Mouse (Mus musculus): ENCODE results near the gene Lclat1.

DNA sequence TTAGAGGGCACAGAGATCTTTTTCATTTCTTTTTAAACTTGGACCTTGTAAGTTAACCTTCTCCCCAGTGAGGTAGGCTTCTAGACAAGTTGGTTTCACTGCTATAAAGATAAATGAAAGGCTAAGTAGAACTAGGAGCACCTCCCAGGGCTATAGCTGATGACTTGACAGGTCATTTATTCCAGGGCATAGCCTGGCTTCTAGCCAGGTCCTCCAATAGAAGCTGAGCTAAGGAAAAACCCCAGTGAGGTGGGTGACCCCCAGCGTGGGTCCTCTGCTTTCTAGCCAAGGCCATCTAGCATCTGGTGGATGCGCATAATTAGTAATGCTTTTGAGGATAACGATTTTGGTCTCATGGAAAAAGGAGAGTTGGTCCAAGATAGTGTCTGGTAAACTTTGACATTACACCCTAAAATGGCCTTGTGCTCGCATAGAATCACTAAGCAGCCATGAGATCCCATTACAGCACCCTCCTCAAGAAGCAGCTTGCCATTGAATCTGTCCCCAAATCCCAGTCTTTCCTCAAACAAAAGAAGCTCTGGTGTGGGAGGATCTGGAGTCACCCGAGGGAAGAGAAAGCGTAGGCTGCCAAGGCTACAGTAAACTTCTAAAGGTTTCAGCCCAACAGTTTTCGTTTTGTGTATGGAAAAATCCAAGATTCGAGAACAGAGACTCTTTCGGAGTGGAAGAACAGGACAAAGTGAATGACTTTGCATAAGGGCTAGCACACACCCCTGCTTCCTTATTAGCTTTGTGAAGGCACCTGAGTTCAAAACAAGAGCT, 41.2 kb upstream of the Lclat1 start:
- TF ChIP-seq FLI1 (IDR thresholded peaks at IDR 0.05; ENCODE audit: low read length) (no peak), GATA1 (IDR thresholded peaks at IDR 0.05; ENCODE audit: borderline replicate concordance, low read length) (no peak)
